20 mouse cellular contexts compared by ENCODE assay signal in genomic region chr8:80579038-80579437, GRCm38 (mm10). TPM values are rescaled to one million over a fixed set of nuclear protein-coding genes. Genes with fewer than 3 reads are reported as not detected.
"Had no signal": no experiment of that assay in that cellular context is flagged by ENCODE, and none has a peak within 500 bp of the region (broad histone marks: within the 10 kb centered on the region; RNA-seq: fewer than 3 reads in every experiment).

No protein-coding gene starts in this region.

- H3K36me3 ChIP-seq: neural tube, embryonic 13.5 days; neural tube, embryonic 15.5 days; stomach, embryonic 15.5 days had no signal

- H3K4me2 ChIP-seq: neural tube, embryonic 13.5 days; neural tube, embryonic 15.5 days; stomach, embryonic 15.5 days had no signal

- H3K27me3 ChIP-seq: neural tube, embryonic 13.5 days; neural tube, embryonic 15.5 days; stomach, embryonic 15.5 days had no signal

- H3K4me1 ChIP-seq: neural tube, embryonic 13.5 days; neural tube, embryonic 15.5 days; stomach, embryonic 15.5 days had no signal

- H3K9me3 ChIP-seq: neural tube, embryonic 13.5 days; neural tube, embryonic 15.5 days; stomach, embryonic 15.5 days had no signal

- H3K4me3 ChIP-seq: neural tube, embryonic 13.5 days; neural tube, embryonic 15.5 days; stomach, embryonic 15.5 days had no signal

- DNase-seq: retina, postnatal 1 day; right cerebral cortex, adult 18-20 months; right cerebral cortex, postnatal 14 days; right cerebral cortex, postnatal 25 days; right cerebral cortex, postnatal 4 days; spleen, adult 18-20 months; thymus, adult 18-20 months; thymus, adult 2 months; thymus, postnatal 14 days; thymus, postnatal 25 days; thymus, postnatal 36 days; thymus, postnatal 4 days had no signal

- H3K9ac ChIP-seq: neural tube, embryonic 13.5 days; neural tube, embryonic 15.5 days; stomach, embryonic 15.5 days had no signal

- H3K27ac ChIP-seq: neural tube, embryonic 13.5 days; neural tube, embryonic 15.5 days; stomach, embryonic 15.5 days; stomach, postnatal 0 days had no signal

RNA-seq across cellular contexts. Expression of gene Frem3, which starts 31.8 kb away (rescaled TPM):
- total RNA-seq: neutrophil, adult 5-6 weeks had no signal
- polyA plus RNA-seq: small intestine, adult 2 months; spleen, adult 2 months; thymus, postnatal 0 days had no signal
